Mouse (Mus musculus) lung, embryonic 16.5 days (tissue): ENCODE measurements at regions not wholly inside any gene's neighbourhood (a gene's known extent, or its start where the extent isn't known, plus 50 kb on each side); places are given as distances from the start of the nearest gene placed in this dataset.
A peak's percentile ranks its signal among the peaks of the same experiment; 100 is the strongest.

Experiments used
- ATAC-seq: fragments of 200-750 bp; cut with Nextera tagmentation; 2 replicates; pipeline ENCODE4 v1.8.0; 2017; ENCODE audit warnings: low read depth, mild to moderate bottlenecking, moderate library complexity
- H3K27ac ChIP-seq: fragments of 300-500 bp; sonication (generic); 2 replicates; pipeline ENCODE4 v1.5.1; 2014; ENCODE audit warnings: mild to moderate bottlenecking, control low read depth, low read length
- H3K27me3 ChIP-seq: fragments of 300-500 bp; sonication (generic); 2 replicates; pipeline ENCODE4 v1.6.1; 2014; ENCODE audit warnings: low read depth, low read length, mixed read lengths; ENCODE audit not compliant: control insufficient read depth, insufficient read depth
- H3K36me3 ChIP-seq: fragments of 300-500 bp; sonication (generic); 2 replicates; pipeline ENCODE4 v1.6.1; 2014; ENCODE audit warnings: low read length; ENCODE audit not compliant: control insufficient read depth, insufficient read depth
- H3K4me1 ChIP-seq: fragments of 300-500 bp; sonication (generic); replicated peaks from 2 replicates; pipeline ENCODE4 v1.6.1; 2014; ENCODE audit warnings: low read length, mixed read lengths; ENCODE audit not compliant: control insufficient read depth, insufficient read depth
- H3K4me2 ChIP-seq: fragments of 300-500 bp; sonication (generic); 2 replicates; pipeline ENCODE4 v1.6.1; 2014; ENCODE audit warnings: low read depth, low read length, control low read depth
- H3K4me3 ChIP-seq: fragments of 300-500 bp; sonication (generic); 2 replicates; pipeline ENCODE4 v1.5.1; 2014; ENCODE audit warnings: mild to moderate bottlenecking, low read length, control low read depth
- H3K9ac ChIP-seq: fragments of 300-500 bp; sonication (generic); 2 replicates; pipeline ENCODE4 v1.6.1; 2014; ENCODE audit warnings: low read length, control low read depth
- H3K9me3 ChIP-seq: fragments of 300-500 bp; sonication (generic); 2 replicates; pipeline ENCODE4 v1.6.1; 2016; ENCODE audit warnings: low read length; ENCODE audit not compliant: control insufficient read depth
- WGBS: fragments of 180-500 bp; shearing (Covaris S2); extraction: QIAGEN DNeasy Blood & Tissue Kit; methylation state at CpG from one replicate; pipeline ENCODE4 v1.1.7; 2014; 5-methylcytosine and 5-hydroxymethylcytosine counted together

DNA sequence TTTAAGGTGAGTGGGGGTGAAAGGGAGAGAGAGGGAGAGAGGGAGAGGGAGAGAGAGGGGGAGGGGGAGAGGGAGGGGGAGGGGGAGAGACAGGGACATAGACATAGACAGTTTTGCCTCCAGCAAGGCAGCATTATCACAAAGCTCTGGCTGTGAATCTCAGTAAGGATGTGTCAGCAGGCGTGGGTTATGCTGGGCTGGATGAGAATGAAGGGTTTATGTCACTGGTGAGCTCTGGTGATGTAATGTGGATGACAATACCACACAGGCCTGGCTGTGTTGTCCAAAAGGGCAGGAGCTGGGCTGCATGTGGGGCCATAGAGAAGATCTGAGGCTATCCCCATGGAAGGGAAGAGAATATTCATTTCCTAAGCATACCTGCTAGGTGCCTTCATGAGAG, 282.0 kb downstream of the 4933412E24Rik start:
- Histone ChIP-seq H3K27ac (no peak overlapping the region), H3K4me1 (no peaks in the 10 kb centered on the region), H3K4me2 (no peak overlapping the region), H3K9me3 (no peaks in the 10 kb centered on the region), H3K9ac (no peak overlapping the region), H3K27me3 (no peaks in the 10 kb centered on the region), H3K4me3 (no peak overlapping the region), H3K36me3 (no peaks in the 10 kb centered on the region)
- no peak for ATAC-seq
- WGBS, result 63% methylated on average over 1 of the region's 1 CpGs

- H3K4me1 ChIP-seq, result no peaks in the 10 kb centered on the region
- WGBS, result 84% methylated on average over 3 of the region's 3 CpGs
- H3K27me3 ChIP-seq, result no peaks in the 10 kb centered on the region
- H3K9ac ChIP-seq, result no peak overlapping the region
- H3K4me2 ChIP-seq, result no peak overlapping the region
- H3K27ac ChIP-seq, result no peak overlapping the region
- no peaks in the 10 kb centered on the region for H3K36me3 ChIP-seq
- no peak for ATAC-seq
- no peaks in the 10 kb centered on the region for H3K9me3 ChIP-seq
- no peak overlapping the region for H3K4me3 ChIP-seq
Measured at GRCm38 (mm10) chr15:59733932-59734331, 282.5 kb downstream of the 4933412E24Rik start.

DNA sequence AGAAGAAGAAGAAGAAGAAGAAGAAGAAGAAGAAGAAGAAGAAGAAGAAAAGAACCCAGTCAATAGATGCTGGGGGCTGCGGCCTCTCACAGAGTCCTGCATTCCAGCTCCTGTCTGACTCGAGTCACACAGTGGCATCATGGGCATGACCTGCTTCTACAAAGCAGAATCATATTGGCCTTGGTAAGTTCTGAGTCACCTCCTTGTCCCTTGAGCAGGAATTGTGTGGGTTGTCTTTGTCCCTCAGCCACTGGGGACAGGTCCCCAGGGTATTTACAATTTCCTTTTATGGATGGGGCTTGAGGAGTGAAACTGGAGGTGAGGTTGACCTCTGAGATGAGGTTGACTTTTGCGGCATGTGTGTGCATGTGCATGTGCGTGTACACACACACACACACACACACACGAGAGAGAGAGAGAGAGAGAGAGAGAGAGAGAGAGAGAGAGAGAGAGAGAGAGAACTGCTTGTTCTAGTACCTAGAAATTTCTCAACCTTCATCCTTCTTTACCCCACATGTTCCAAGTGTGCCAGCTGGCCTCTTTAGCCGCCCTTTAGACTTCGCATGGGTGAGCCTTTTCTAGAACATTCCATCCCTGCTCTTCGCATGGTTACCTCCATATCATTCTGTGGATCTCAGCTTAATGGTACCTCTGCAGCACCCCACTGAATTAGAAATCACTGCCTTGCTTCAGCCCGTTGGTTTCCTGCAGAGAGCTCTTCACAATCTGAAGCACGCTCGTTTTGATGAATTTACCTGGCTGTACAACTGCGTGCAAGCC, 283.2 kb downstream of the 4933412E24Rik start:
- H3K36me3 ChIP-seq, result no peaks in the 10 kb centered on the region
- WGBS, result 75% methylated on average over 12 of the region's 12 CpGs
- no peak overlapping the region for H3K27ac ChIP-seq
- H3K4me1 ChIP-seq, result no peaks in the 10 kb centered on the region
- no peak for ATAC-seq
- H3K4me3 ChIP-seq, result no peak overlapping the region
- H3K9me3 ChIP-seq, result no peaks in the 10 kb centered on the region
- no peak overlapping the region for H3K4me2 ChIP-seq
- no peak overlapping the region for H3K9ac ChIP-seq
- H3K27me3 ChIP-seq, result no peaks in the 10 kb centered on the region

GRCm38 (mm10) chr15:59731129-59731528, 285.3 kb downstream of the 4933412E24Rik start:
- H3K9me3 ChIP-seq, result no peaks in the 10 kb centered on the region
- H3K4me2 ChIP-seq, result no peak overlapping the region
- no peak overlapping the region for H3K4me3 ChIP-seq
- H3K27ac ChIP-seq, result no peak overlapping the region
- H3K27me3 ChIP-seq, result no peaks in the 10 kb centered on the region
- WGBS, result 75% methylated on average over 8 of the region's 8 CpGs
- ATAC-seq, result no peak
- no peaks in the 10 kb centered on the region for H3K4me1 ChIP-seq
- H3K9ac ChIP-seq, result no peak overlapping the region
- no peaks in the 10 kb centered on the region for H3K36me3 ChIP-seq

DNA sequence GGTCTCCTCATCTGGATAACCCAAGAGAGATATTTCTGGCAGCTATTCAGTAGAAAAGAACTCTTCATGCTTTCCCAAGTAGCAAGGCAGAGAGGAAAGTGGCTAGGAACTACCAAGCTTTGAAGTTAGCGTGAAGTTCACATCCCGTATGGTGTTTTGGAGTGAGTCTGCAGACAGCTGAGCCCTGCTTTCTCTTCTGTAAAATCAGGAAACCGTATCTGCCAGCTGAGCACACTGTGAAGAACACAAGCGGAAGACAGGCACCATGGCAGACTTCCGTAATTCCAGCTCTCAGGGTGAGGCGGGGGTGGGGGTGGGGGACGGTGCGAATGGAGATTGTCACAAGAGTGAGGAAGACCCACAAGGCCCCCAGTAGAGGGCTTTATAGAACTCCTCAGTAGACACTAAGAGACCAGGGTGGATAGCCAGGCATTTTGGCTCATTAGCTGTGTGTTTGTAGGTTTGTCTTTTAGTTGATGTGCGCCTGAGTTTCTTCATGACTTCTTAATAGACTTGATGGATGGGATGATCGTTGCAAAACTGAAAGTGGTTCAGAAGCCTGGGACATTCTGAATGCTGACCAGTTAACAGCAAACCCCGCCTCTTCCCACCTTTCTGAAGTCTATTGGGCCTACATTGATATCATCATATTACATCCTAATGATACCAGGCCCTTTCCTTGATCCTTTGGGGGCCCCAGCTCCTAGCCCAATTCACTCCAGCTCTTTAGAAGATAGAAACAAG, 287.4 kb downstream of the 4933412E24Rik start:
- whole genome bisulfite sequencing, result 65% methylated on average over 11 of the region's 11 CpGs
- Histone ChIP-seq H3K4me1 (no peaks in the 10 kb centered on the region), H3K36me3 (no peaks in the 10 kb centered on the region), H3K4me3 (no peak overlapping the region), H3K27ac (peak overlapping the region; percentile 73), H3K9me3 (no peaks in the 10 kb centered on the region), H3K4me2 (peak overlapping the region; percentile 1; the same call in 1 of the 2 replicates), H3K9ac (no peak overlapping the region), H3K27me3 (no peaks in the 10 kb centered on the region)
- ATAC-seq, result peak; percentile 70

DNA sequence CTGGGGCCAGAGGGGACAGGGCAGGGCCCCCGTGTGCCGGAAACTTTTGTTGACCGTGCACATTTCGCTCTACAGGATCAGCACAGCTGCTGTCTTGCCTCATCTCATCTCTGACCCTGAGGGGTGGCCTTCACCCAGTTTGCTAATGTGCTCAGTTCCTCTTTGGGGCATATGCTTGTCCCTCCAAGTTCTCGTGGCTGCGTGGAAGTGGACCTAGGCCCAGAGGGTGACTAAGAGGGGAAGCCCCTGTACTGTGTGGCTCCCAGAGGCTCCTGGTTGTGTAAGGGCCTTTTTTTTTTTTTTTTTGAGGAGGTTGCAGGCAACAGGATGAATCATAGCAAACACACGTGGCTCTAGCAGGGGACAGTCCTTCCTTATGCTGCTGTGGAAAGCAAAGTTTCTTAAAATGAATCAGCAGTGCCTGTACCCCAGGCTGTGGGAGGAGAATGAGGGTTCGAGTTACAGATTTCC, 288.2 kb downstream of the 4933412E24Rik start:
- Histone ChIP-seq H3K27ac (peak overlapping the region; percentile 73), H3K36me3 (no peaks in the 10 kb centered on the region)
- ATAC-seq, result peak; percentile 52

DNA sequence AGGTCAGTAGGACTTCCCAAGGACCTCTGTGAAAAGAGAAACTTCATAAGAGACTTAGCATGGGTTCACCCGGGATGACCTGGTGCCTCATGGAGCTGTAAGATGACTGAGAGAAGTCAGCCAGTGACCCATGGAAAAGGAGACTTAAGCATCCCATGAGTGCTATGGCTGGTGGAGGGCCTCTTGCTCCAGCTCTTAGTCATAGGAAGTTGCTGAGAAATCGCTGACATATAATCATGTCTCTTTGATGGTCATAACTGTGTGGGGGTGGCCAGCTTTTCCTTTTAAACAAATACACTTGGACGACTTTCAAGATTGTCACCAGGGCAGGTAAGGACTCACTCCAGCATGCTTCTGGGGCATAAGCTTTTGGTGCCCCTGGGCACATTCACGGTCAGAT, 290.5 kb downstream of the 4933412E24Rik start:
- H3K4me2 ChIP-seq, result no peak overlapping the region
- no peaks in the 10 kb centered on the region for H3K36me3 ChIP-seq
- no peak overlapping the region for H3K4me3 ChIP-seq
- H3K9ac ChIP-seq, result no peak overlapping the region
- no peak overlapping the region for H3K27ac ChIP-seq
- ATAC-seq, result no peak
- no peaks in the 10 kb centered on the region for H3K27me3 ChIP-seq
- no peaks in the 10 kb centered on the region for H3K9me3 ChIP-seq
- 72% methylated on average over 4 of the region's 4 CpGs for WGBS
- no peaks in the 10 kb centered on the region for H3K4me1 ChIP-seq

More for the DNA sequence above, 288.2 kb downstream of the 4933412E24Rik start:
- WGBS, result 65% methylated on average over 8 of the region's 8 CpGs
- Histone ChIP-seq H3K9me3 (no peaks in the 10 kb centered on the region), H3K9ac (no peak overlapping the region), H3K4me1 (no peaks in the 10 kb centered on the region), H3K4me3 (no peak overlapping the region), H3K4me2 (no peak overlapping the region), H3K27me3 (no peaks in the 10 kb centered on the region)

DNA sequence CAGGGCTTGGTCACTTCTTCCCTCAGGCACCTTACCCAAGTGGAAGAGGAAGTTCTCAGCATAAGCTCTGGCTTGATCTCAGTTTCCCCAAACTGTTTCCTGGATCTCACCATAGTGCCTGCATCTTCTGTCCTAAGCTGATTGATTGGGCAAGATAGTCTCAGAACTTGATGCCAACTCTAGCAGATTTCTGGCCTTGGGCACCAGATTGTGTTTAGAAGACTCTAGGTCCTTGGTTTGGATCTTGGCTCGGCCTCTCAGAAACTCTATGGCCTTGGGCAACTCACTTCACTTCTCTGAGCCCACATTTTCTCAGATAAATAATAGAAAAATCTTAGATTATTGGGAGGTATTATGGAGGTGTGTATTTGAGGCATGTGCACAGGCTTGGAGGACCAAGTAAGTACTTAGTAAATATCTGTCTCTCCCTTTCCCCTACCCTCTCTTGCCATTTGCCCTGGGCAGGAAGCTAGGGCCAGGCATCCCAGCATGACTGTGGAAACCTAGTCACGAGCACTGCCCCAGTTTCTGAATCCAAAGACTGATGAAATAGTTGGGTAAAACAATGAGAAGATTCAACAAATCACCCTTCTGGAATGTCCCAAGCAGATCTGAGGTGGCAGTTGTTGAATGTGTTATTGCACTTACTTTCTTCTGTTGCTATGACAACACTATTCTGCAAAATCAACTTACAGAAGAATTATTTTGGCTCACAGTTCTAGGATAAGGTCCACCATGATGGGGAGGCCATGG, 293.6 kb downstream of the 4933412E24Rik start:
- H3K27me3 ChIP-seq, result no peaks in the 10 kb centered on the region
- H3K4me1 ChIP-seq, result no peaks in the 10 kb centered on the region
- no peak overlapping the region for H3K4me3 ChIP-seq
- H3K36me3 ChIP-seq, result no peaks in the 10 kb centered on the region
- no peak overlapping the region for H3K27ac ChIP-seq
- no peak for ATAC-seq
- H3K9ac ChIP-seq, result no peak overlapping the region
- H3K9me3 ChIP-seq, result no peaks in the 10 kb centered on the region
- WGBS, result 71% methylated on average over 2 of the region's 2 CpGs
- H3K4me2 ChIP-seq, result no peak overlapping the region

- H3K9ac ChIP-seq, result no peak overlapping the region
- no peak overlapping the region for H3K27ac ChIP-seq
- 76% methylated on average over 4 of the region's 4 CpGs for WGBS
- no peak for ATAC-seq
- no peaks in the 10 kb centered on the region for H3K4me1 ChIP-seq
- H3K4me2 ChIP-seq, result no peak overlapping the region
- no peaks in the 10 kb centered on the region for H3K9me3 ChIP-seq
- H3K4me3 ChIP-seq, result no peak overlapping the region
- no peaks in the 10 kb centered on the region for H3K27me3 ChIP-seq
- H3K36me3 ChIP-seq, result no peaks in the 10 kb centered on the region
Measured at GRCm38 (mm10) chr15:59721420-59721819, 295.0 kb downstream of the 4933412E24Rik start.
